Mouse (Mus musculus) kidney, embryonic 14.5 days (tissue): ENCODE data around the gene Sox9. TPM values are rescaled to one million over a fixed set of nuclear protein-coding genes. Genes with fewer than 3 reads are reported as not detected.

Source experiments
- ATAC-seq: fragments of 200-750 bp; cut with Nextera tagmentation; 2 replicates; pipeline ENCODE4 v1.8.0; 2017; ENCODE audit warnings: moderate number of reproducible peaks, mild to moderate bottlenecking, moderate TSS enrichment, moderate library complexity; ENCODE audit not compliant: low FRiP score, low TSS enrichment
- H3K27ac ChIP-seq: fragments of 300-500 bp; sonication (generic); 2 replicates; pipeline ENCODE4 v1.5.1; 2014; ENCODE audit warnings: low read depth, mild to moderate bottlenecking, low read length, moderate library complexity, mixed read lengths
- H3K27me3 ChIP-seq: fragments of 300-500 bp; sonication (generic); 2 replicates; pipeline ENCODE4 v1.6.1; 2014; ENCODE audit warnings: mild to moderate bottlenecking, low read length; ENCODE audit not compliant: control insufficient read depth, insufficient read depth
- H3K36me3 ChIP-seq: fragments of 300-500 bp; sonication (generic); 2 replicates; pipeline ENCODE4 v1.6.1; 2014; ENCODE audit warnings: low read length, mixed read lengths; ENCODE audit not compliant: control insufficient read depth, insufficient read depth
- H3K4me1 ChIP-seq: fragments of 300-500 bp; sonication (generic); 2 replicates; pipeline ENCODE4 v1.6.1; 2014; ENCODE audit warnings: low read length, mixed read lengths; ENCODE audit not compliant: control insufficient read depth, insufficient read depth
- H3K4me2 ChIP-seq: fragments of 300-500 bp; sonication (generic); replicated peaks from 2 replicates; pipeline ENCODE4 v1.6.1; 2014; ENCODE audit warnings: low read depth, mild to moderate bottlenecking, low read length
- H3K4me3 ChIP-seq: fragments of 300-500 bp; sonication (generic); 2 replicates; pipeline ENCODE4 v1.5.1; 2014; ENCODE audit warnings: mild to moderate bottlenecking, low read length
- H3K9ac ChIP-seq: fragments of 300-500 bp; sonication (generic); 2 replicates; pipeline ENCODE4 v1.6.1; 2014; ENCODE audit warnings: low read depth, mild to moderate bottlenecking, low read length, moderate library complexity
- H3K9me3 ChIP-seq: fragments of 300-500 bp; sonication (generic); 2 replicates; pipeline ENCODE4 v1.6.1; 2016; ENCODE audit warnings: low read length; ENCODE audit not compliant: control insufficient read depth
- WGBS: fragments of 180-500 bp; shearing (Covaris S2); extraction: QIAGEN DNeasy Blood & Tissue Kit; methylation state at CpG from one replicate; pipeline ENCODE4 v1.1.7; 2014; 5-methylcytosine and 5-hydroxymethylcytosine counted together
- polyA plus RNA-seq: library from polyadenylated mRNA; unstranded; fragments of >200 nt; fragmentation: Nextera tagmentation; extraction: Ambion mirVana; gene quantifications from 2 replicates; pipeline ENCODE4 v1.2.1, GENCODE M21; 2014

Gene Sox9
- 39.3 and 42.4 TPM in 2 replicates for polyA plus RNA-seq

- 0% methylated on average over 15 of the region's 15 CpGs for WGBS
- H3K27me3 ChIP-seq, result peaks cover 27% of the 10 kb centered on the region
- peak within 1 kb of the TSS; percentile 89 for H3K4me2 ChIP-seq
- no peaks in the 10 kb centered on the region for H3K36me3 ChIP-seq
- peak within 1 kb of the TSS; percentile 71 for H3K4me3 ChIP-seq
- peaks cover 17% of the 10 kb centered on the region for H3K4me1 ChIP-seq
- no peaks in the 10 kb centered on the region for H3K9me3 ChIP-seq
- H3K27ac ChIP-seq, result peak within 1 kb of the TSS; percentile 86
- H3K9ac ChIP-seq, result peak within 1 kb of the TSS; percentile 80
- ATAC-seq, result peak; percentile 83
Measured at GRCm38 (mm10) chr11:112781994-112782356, at the start of gene Sox9. Gene Sox9, plus strand, starts transcription at chr11:112782224.

- Histone ChIP-seq H3K4me2 (no peak overlapping the region), H3K4me3 (no peak overlapping the region), H3K27me3 (no peaks in the 10 kb centered on the region), H3K36me3 (no peaks in the 10 kb centered on the region), H3K9me3 (no peaks in the 10 kb centered on the region), H3K4me1 (no peaks in the 10 kb centered on the region), H3K9ac (no peak overlapping the region), H3K27ac (no peak overlapping the region)
- ATAC-seq, result no peak
- 70% methylated on average over 7 of the region's 7 CpGs for WGBS
Measured at GRCm38 (mm10) chr11:112732401-112732800, 49.6 kb upstream of the Sox9 start.

- 69% methylated on average over 5 of the region's 5 CpGs for whole genome bisulfite sequencing
- no peak overlapping the region for H3K9ac ChIP-seq
- no peaks in the 10 kb centered on the region for H3K9me3 ChIP-seq
- no peaks in the 10 kb centered on the region for H3K27me3 ChIP-seq
- H3K4me1 ChIP-seq, result no peaks in the 10 kb centered on the region
- H3K4me2 ChIP-seq, result no peak overlapping the region
- no peak overlapping the region for H3K27ac ChIP-seq
- no peak for ATAC-seq
- H3K4me3 ChIP-seq, result no peak overlapping the region
- no peaks in the 10 kb centered on the region for H3K36me3 ChIP-seq
Measured at GRCm38 (mm10) chr11:112737071-112737470, 45.0 kb upstream of the Sox9 start.

- ATAC-seq, result no peak
- Histone ChIP-seq H3K4me2 (no peak overlapping the region), H3K4me1 (no peaks in the 10 kb centered on the region), H3K9me3 (no peaks in the 10 kb centered on the region), H3K27ac (no peak overlapping the region), H3K27me3 (no peaks in the 10 kb centered on the region), H3K4me3 (no peak overlapping the region), H3K36me3 (no peaks in the 10 kb centered on the region), H3K9ac (no peak overlapping the region)
- 64% methylated on average over 1 of the region's 1 CpGs for WGBS
Measured at GRCm38 (mm10) chr11:112739681-112740080, 42.3 kb upstream of the Sox9 start.

- Histone ChIP-seq H3K4me2 (no peak overlapping the region), H3K9ac (no peak overlapping the region), H3K27me3 (no peaks in the 10 kb centered on the region), H3K4me3 (no peak overlapping the region), H3K4me1 (no peaks in the 10 kb centered on the region), H3K9me3 (no peaks in the 10 kb centered on the region), H3K27ac (no peak overlapping the region), H3K36me3 (no peaks in the 10 kb centered on the region)
- 23% methylated on average over 4 of the region's 4 CpGs for WGBS
- ATAC-seq, result no peak
Measured at GRCm38 (mm10) chr11:112756516-112756915, 25.5 kb upstream of the Sox9 start.

GRCm38 (mm10) chr11:112758056-112758455 is 24.0 kb upstream of the Sox9 start:
- H3K27ac ChIP-seq, result no peak overlapping the region
- no peak for ATAC-seq
- H3K27me3 ChIP-seq, result no peaks in the 10 kb centered on the region
- 65% methylated on average over 9 of the region's 9 CpGs for WGBS
- H3K4me2 ChIP-seq, result no peak overlapping the region
- H3K4me3 ChIP-seq, result no peak overlapping the region
- H3K36me3 ChIP-seq, result no peaks in the 10 kb centered on the region
- no peaks in the 10 kb centered on the region for H3K9me3 ChIP-seq
- no peak overlapping the region for H3K9ac ChIP-seq
- H3K4me1 ChIP-seq, result no peaks in the 10 kb centered on the region

- ATAC-seq, result no peak
- WGBS, result 91% methylated on average over 4 of the region's 4 CpGs
- H3K4me3 ChIP-seq, result no peak overlapping the region
Measured at GRCm38 (mm10) chr11:112766956-112767355, 15.1 kb upstream of the Sox9 start.

GRCm38 (mm10) chr11:112767531-112768041 is 14.4 kb upstream of the Sox9 start:
- Histone ChIP-seq H3K9me3 (no peaks in the 10 kb centered on the region), H3K27me3 (no peaks in the 10 kb centered on the region), H3K4me3 (no peak overlapping the region), H3K4me2 (no peak overlapping the region), H3K9ac (no peak overlapping the region), H3K4me1 (no peaks in the 10 kb centered on the region), H3K27ac (no peak overlapping the region), H3K36me3 (no peaks in the 10 kb centered on the region)
- 75% methylated on average over 15 of the region's 15 CpGs for WGBS
- ATAC-seq, result no peak

More at GRCm38 (mm10) chr11:112766956-112767355, 15.1 kb upstream of the Sox9 start:
- Histone ChIP-seq H3K36me3 (no peaks in the 10 kb centered on the region), H3K4me2 (no peak overlapping the region), H3K4me1 (no peaks in the 10 kb centered on the region), H3K9ac (no peak overlapping the region), H3K9me3 (no peaks in the 10 kb centered on the region), H3K27ac (no peak overlapping the region), H3K27me3 (no peaks in the 10 kb centered on the region)

- no peaks in the 10 kb centered on the region for H3K36me3 ChIP-seq
- 0 out of 2 replicates have a peak, but pooled peaks cover 5% of the 10 kb centered on the region for H3K4me1 ChIP-seq
- H3K4me3 ChIP-seq, result no peak overlapping the region
- H3K4me2 ChIP-seq, result no peak overlapping the region
- WGBS, result 12% methylated on average over 11 of the region's 11 CpGs
- H3K27ac ChIP-seq, result no peak overlapping the region
- peaks cover 10% of the 10 kb centered on the region for H3K27me3 ChIP-seq
- H3K9ac ChIP-seq, result no peak overlapping the region
- H3K9me3 ChIP-seq, result no peaks in the 10 kb centered on the region
- no peak for ATAC-seq
Measured at GRCm38 (mm10) chr11:112772791-112773355, 9.2 kb upstream of the Sox9 start.
